Comparison of ENCODE assay signal across 20 mouse cellular contexts in genomic region chr6:15742591-15743149, GRCm38 (mm10). TPM values are rescaled to one million over a fixed set of nuclear protein-coding genes. Genes with fewer than 3 reads are reported as not detected.
DNase-seq lines count a peak whose midpoint lies in the region; ATAC-seq and TF ChIP-seq lines count a peak whose summit lies in the region.
"Had no signal": no experiment of that assay in that cellular context is flagged by ENCODE, and none has a peak within 500 bp of the region (broad histone marks: within the 10 kb centered on the region; RNA-seq: fewer than 3 reads in every experiment).

No protein-coding gene starts in this region.

- H3K4me2 ChIP-seq in intestine, embryonic 14.5 days (ENCODE audit: low read length) = no peak overlapping the region
- H3K4me2 ChIP-seq in intestine, postnatal 0 days (replicated peaks; ENCODE audit: low read depth) = no peak overlapping the region
- no peak overlapping the region for H3K4me2 ChIP-seq in limb, embryonic 14.5 days (replicated peaks; ENCODE audit: low read depth, low read length, severe bottlenecking)
- H3K4me2 ChIP-seq: embryonic facial prominence, embryonic 13.5 days; midbrain, embryonic 11.5 days had no signal

- no peak for ATAC-seq in intestine, embryonic 14.5 days (replicated peaks; ENCODE audit: low FRiP score, low TSS enrichment, low read depth)
- ATAC-seq in intestine, postnatal 0 days = no peak
- no peak for ATAC-seq in limb, embryonic 14.5 days (ENCODE audit: low FRiP score, low read depth)
- no peak for ATAC-seq in activated CD4-positive, CD25-positive, alpha-beta regulatory T cell, adult 4 months
- ATAC-seq: forebrain, postnatal 0 days; Patski had no signal

- no peaks in the 10 kb centered on the region for H3K27me3 ChIP-seq in heart, embryonic 10.5 days (ENCODE audit: insufficient read depth, poor library complexity, severe bottlenecking)
- no peaks in the 10 kb centered on the region for H3K27me3 ChIP-seq in intestine, embryonic 14.5 days (replicated peaks; ENCODE audit: control insufficient read depth, insufficient read depth, low read length)
- H3K27me3 ChIP-seq in intestine, postnatal 0 days (replicated peaks; ENCODE audit: control insufficient read depth, insufficient read depth, low read length) = no peaks in the 10 kb centered on the region
- H3K27me3 ChIP-seq in limb, embryonic 14.5 days (ENCODE audit: control insufficient read depth, insufficient read depth, low read length) = no peaks in the 10 kb centered on the region
- H3K27me3 ChIP-seq: embryonic facial prominence, embryonic 13.5 days; Patski had no signal

- no peak for TF ChIP-seq POLR2A in limb, embryonic 14.5 days (IDR thresholded peaks at IDR 0.05; ENCODE audit: borderline replicate concordance, extremely low read depth, insufficient read depth, insufficient read length)

- TF ChIP-seq CTCF in intestine, postnatal 0 days (IDR thresholded peaks at IDR 0.05; ENCODE audit: low read depth) = no peak

- no peak overlapping the region for H3K9ac ChIP-seq in intestine, embryonic 14.5 days (ENCODE audit: low read length)
- H3K9ac ChIP-seq in intestine, postnatal 0 days (ENCODE audit: low read depth, low read length) = no peak overlapping the region
- H3K9ac ChIP-seq in limb, embryonic 14.5 days (ENCODE audit: low read depth, low read length, severe bottlenecking) = no peak overlapping the region
- H3K9ac ChIP-seq: embryonic facial prominence, embryonic 13.5 days; forebrain, postnatal 0 days; liver, postnatal 0 days had no signal

- 0 out of 2 replicates have a peak, but pooled peaks cover 3% of the 10 kb centered on the region for H3K36me3 ChIP-seq in heart, embryonic 10.5 days
- peaks cover 22% of the 10 kb centered on the region; the same call in 1 of the 2 replicates for H3K36me3 ChIP-seq in intestine, embryonic 14.5 days (ENCODE audit: control insufficient read depth, insufficient read depth, low read length)
- H3K36me3 ChIP-seq in intestine, postnatal 0 days (ENCODE audit: control insufficient read depth, insufficient read depth) = no peaks in the 10 kb centered on the region
- H3K36me3 ChIP-seq in limb, embryonic 14.5 days (ENCODE audit: control insufficient read depth, insufficient read depth, low read length) = peaks cover 32% of the 10 kb centered on the region

- 70% methylated on average over 6 of the region's 6 CpGs for WGBS in heart, embryonic 10.5 days
- 93% methylated on average over 6 of the region's 6 CpGs for WGBS in intestine, embryonic 14.5 days
- WGBS in intestine, postnatal 0 days = 89% methylated on average over 6 of the region's 6 CpGs
- 79% methylated on average over 6 of the region's 6 CpGs for WGBS in limb, embryonic 14.5 days

- DNase-seq in heart, embryonic 10.5 days (ENCODE audit: low spot score) = no peak
- DNase-seq in heart, adult 11 months = no peak
- no peak for DNase-seq in intestine, embryonic 14.5 days (ENCODE audit: low spot score)
- DNase-seq in 3T3-L1 (ENCODE audit: low read depth, low spot score) = peak; percentile 69
- no peak for DNase-seq in limb, embryonic 14.5 days (ENCODE audit: low spot score)
- no peak for DNase-seq in thymus, postnatal 0 days (ENCODE audit: low spot score)
- DNase-seq: cerebellum, adult 9-10 months; forebrain, postnatal 0 days; kidney, postnatal 14 days; layer of hippocampus, adult 9-11 months; liver; liver, postnatal 0 days; right cerebral cortex, postnatal 14 days had no signal

- peaks cover 13% of the 10 kb centered on the region for H3K4me1 ChIP-seq in heart, embryonic 10.5 days
- H3K4me1 ChIP-seq in intestine, embryonic 14.5 days (replicated peaks; ENCODE audit: control insufficient read depth, insufficient read depth, low read length) = peaks cover 10% of the 10 kb centered on the region
- H3K4me1 ChIP-seq in intestine, postnatal 0 days (replicated peaks; ENCODE audit: control insufficient read depth, insufficient read depth, low read length) = no peaks in the 10 kb centered on the region; the same call in none of the 2 replicates
- H3K4me1 ChIP-seq in limb, embryonic 14.5 days (ENCODE audit: control insufficient read depth, insufficient read depth, low read length) = peaks cover 10% of the 10 kb centered on the region

- no peak overlapping the region for H3K4me3 ChIP-seq in heart, embryonic 10.5 days
- no peak overlapping the region for H3K4me3 ChIP-seq in intestine, embryonic 14.5 days (ENCODE audit: low read depth, low read length)
- no peak overlapping the region for H3K4me3 ChIP-seq in intestine, postnatal 0 days (ENCODE audit: low read depth, low read length)
- H3K4me3 ChIP-seq in limb, embryonic 14.5 days (replicated peaks; ENCODE audit: low read length) = no peak overlapping the region
- H3K4me3 ChIP-seq: embryonic facial prominence, embryonic 13.5 days had no signal

- H3K9me3 ChIP-seq in heart, embryonic 10.5 days = no peaks in the 10 kb centered on the region
- no peaks in the 10 kb centered on the region for H3K9me3 ChIP-seq in intestine, embryonic 14.5 days (ENCODE audit: control insufficient read depth, low read length)
- no peaks in the 10 kb centered on the region for H3K9me3 ChIP-seq in intestine, postnatal 0 days (ENCODE audit: control insufficient read depth)
- no peaks in the 10 kb centered on the region for H3K9me3 ChIP-seq in limb, embryonic 14.5 days (ENCODE audit: control insufficient read depth, low read length)
- H3K9me3 ChIP-seq: embryonic facial prominence, embryonic 13.5 days had no signal

- H3K27ac ChIP-seq in heart, embryonic 10.5 days = peak overlapping the region; percentile 62; the same call in 1 of the 2 replicates
- peak overlapping the region; percentile 47; the same call in 1 of the 2 replicates for H3K27ac ChIP-seq in intestine, embryonic 14.5 days (ENCODE audit: low read depth)
- H3K27ac ChIP-seq in intestine, postnatal 0 days (ENCODE audit: low read depth, low read length) = no peak overlapping the region
- H3K27ac ChIP-seq in limb, embryonic 14.5 days (replicated peaks; ENCODE audit: low read depth, low read length) = peak overlapping the region; percentile 53; the same call in 1 of the 2 replicates
- H3K27ac ChIP-seq: embryonic facial prominence, embryonic 13.5 days; hindbrain, postnatal 0 days; macrophage had no signal

RNA-seq across cellular contexts. Expression of gene Mdfic, which starts 22.2 kb away (rescaled TPM):
- polyA plus RNA-seq in heart, embryonic 10.5 days (2016; fragmentation: Nextera tagmentation; extraction: Ambion mirVana) = 4.9 and 6.3 TPM in 2 replicates
- polyA plus RNA-seq in intestine, embryonic 14.5 days (2014; fragmentation: Nextera tagmentation; extraction: Ambion mirVana) = 8.3 and 8.5 TPM in 2 replicates
- polyA plus RNA-seq in intestine, postnatal 0 days (2015; fragmentation: Nextera tagmentation; extraction: Ambion mirVana) = 2.3 TPM in 2 replicates
- polyA plus RNA-seq in limb, embryonic 14.5 days (2012; rRNA removed) = 26.7 and 27.7 TPM in 2 replicates
- 14.2 and 19.1 TPM in 2 replicates for polyA plus RNA-seq in limb, embryonic 14.5 days (2014; fragmentation: Nextera tagmentation; extraction: Ambion mirVana)
- 10 to 100 TPM; 16.2 to 20.8 TPM for polyA plus RNA-seq in activated CD4-positive, CD25-positive, alpha-beta regulatory T cell, adult 4 months (2017; shearing (Covaris generic))
- 2.0 and 2.2 TPM in 2 replicates for polyA plus RNA-seq in thymus, postnatal 0 days (2015; fragmentation: Nextera tagmentation; extraction: Ambion mirVana)
